Mouse (Mus musculus): ENCODE data around the gene Chmp6. TPM values are rescaled to one million over a fixed set of nuclear protein-coding genes. Genes with fewer than 3 reads are reported as not detected.

The Chmp6 gene
- total and polyA plus RNA-seq, 3 experiments, result 58.3 to 76.7 TPM; not detected in 1

- no peak for TF ChIP-seq EP300 (IDR thresholded peaks at IDR 0.05; ENCODE audit: low read depth in 1 of 2, low read length in 2 of 2)
Observed at GRCm38 (mm10) chr11:119941794-119942193, 28.6 kb downstream of the Chmp6 start (continued).

GRCm38 (mm10) chr11:119942201-119942726 is 29.0 kb downstream of the Chmp6 start:
- H3K4me3 ChIP-seq (ENCODE audit: control insufficient read depth in 1 of 2, insufficient read depth in 1 of 2, low read depth in 2 of 2, low read length in 2 of 2), result peak overlapping the region; percentile 78 to 80
- peak overlapping the region; percentile 78 for H3K9ac ChIP-seq (ENCODE audit: control insufficient read depth, low read depth, low read length, poor library complexity, severe bottlenecking)
- no peaks in the 10 kb centered on the region for H3K27me3 ChIP-seq (ENCODE audit: control insufficient read depth in 1 of 2, insufficient read depth in 2 of 2, low read length in 2 of 2)
- H3K79me2 ChIP-seq (ENCODE audit: control insufficient read depth, insufficient read depth, low read length, poor library complexity), result peaks cover 22% of the 10 kb centered on the region
- H3K36me3 ChIP-seq (ENCODE audit: control insufficient read depth in 1 of 2, insufficient read depth in 2 of 2, low read length in 2 of 2), result peaks cover 0 to 15% of the 10 kb centered on the region in 2 experiments; a peak in 2 of 4 replicates
- peak; percentile 89 for DNase-seq (ENCODE audit: low read depth, low spot score)
- H3K27ac ChIP-seq (ENCODE audit: control insufficient read depth, low read depth, low read length), result peak overlapping the region; percentile 59
- no peaks in the 10 kb centered on the region for H3K9me3 ChIP-seq (replicated peaks; ENCODE audit: insufficient read depth, low read length)
- H3K4me1 ChIP-seq (ENCODE audit: control insufficient read depth in 1 of 2, insufficient read depth in 2 of 2, low read length in 2 of 2), result peaks cover 6 to 23% of the 10 kb centered on the region in 2 experiments; a peak in 3 of 4 replicates
- TF ChIP-seq NELFE (IDR thresholded peaks at IDR 0.05; ENCODE audit: low read depth, low read length) (peak; percentile 18; the same call in 1 of the 2 replicates), ZNF384 (IDR thresholded peaks at IDR 0.05; ENCODE audit: low read depth, low read length) (no peak), RAD21 (IDR thresholded peaks at IDR 0.05; ENCODE audit: low read depth, low read length) (no peak), USF1 (IDR thresholded peaks at IDR 0.05; ENCODE audit: low read depth, low read length) (no peak), SMC3 (IDR thresholded peaks at IDR 0.05; ENCODE audit: low read depth, low read length) (no peak), ELF1 (IDR thresholded peaks at IDR 0.05; ENCODE audit: low read depth, low read length) (peak; percentile 41; the same call in 1 of the 2 replicates), ZKSCAN1 (IDR thresholded peaks at IDR 0.05; ENCODE audit: low read depth, low read length) (no peak), MAFK (IDR thresholded peaks at IDR 0.05; ENCODE audit: borderline replicate concordance, low read depth, low read length) (no peak), POLR2AphosphoS5 (IDR thresholded peaks at IDR 0.05; ENCODE audit: borderline replicate concordance, low read depth, low read length) (no peak), EP300 (IDR thresholded peaks at IDR 0.05; ENCODE audit: low read depth in 1 of 2, low read length in 2 of 2) (peak in 1 of 2 experiments; percentile 14; a peak in 2 of 4 replicates), UBTF (IDR thresholded peaks at IDR 0.05; ENCODE audit: borderline replicate concordance, insufficient read depth, low read depth, low read length) (0 out of 2 replicates have a peak, but pooled peaks have one; percentile 72), TBP (IDR thresholded peaks at IDR 0.05; ENCODE audit: low read depth, low read length) (no peak), TAL1 (IDR thresholded peaks at IDR 0.05; ENCODE audit: low read length) (no peak), BHLHE40 (IDR thresholded peaks at IDR 0.05; ENCODE audit: borderline replicate concordance, low read depth, low read length) (no peak), MXI1 (IDR thresholded peaks at IDR 0.05; ENCODE audit: low read depth, low read length) (peak; percentile 86; the same call in 1 of the 2 replicates), CTCF (IDR thresholded peaks at IDR 0.05 in 2 of 3, conservative IDR thresholded peaks at IDR 0.05 in 1 of 3; ENCODE audit: control insufficient read depth in 1 of 3, insufficient read depth in 1 of 3, low read depth in 2 of 3, low read length in 3 of 3, poor library complexity in 1 of 3, severe bottlenecking in 1 of 3) (no peak), MAZ (IDR thresholded peaks at IDR 0.05; ENCODE audit: low read depth, low read length) (no peak), CHD1 (IDR thresholded peaks at IDR 0.05; ENCODE audit: low read depth, low read length) (no peak), ETS1 (IDR thresholded peaks at IDR 0.05; ENCODE audit: low read depth, low read length) (no peak), JUND (IDR thresholded peaks at IDR 0.05; ENCODE audit: low read depth, low read length) (no peak), MYC (IDR thresholded peaks at IDR 0.05; ENCODE audit: low read depth, low read length) (0 out of 2 replicates have a peak, but pooled peaks have one; percentile 9), ZC3H11A (IDR thresholded peaks at IDR 0.05; ENCODE audit: low read depth, low read length) (no peak), MAX (IDR thresholded peaks at IDR 0.05; ENCODE audit: low read length) (peak; percentile 72), GABPA (IDR thresholded peaks at IDR 0.05; ENCODE audit: low read depth, low read length) (no peak), HCFC1 (IDR thresholded peaks at IDR 0.05; ENCODE audit: low read depth, low read length) (no peak; the same call in 1 of the 2 replicates), ZMIZ1 (IDR thresholded peaks at IDR 0.05; ENCODE audit: low read depth, low read length) (no peak), POLR2A (IDR thresholded peaks at IDR 0.05; ENCODE audit: control insufficient read depth in 1 of 2, insufficient read depth in 1 of 2, low read depth in 1 of 2, low read length in 2 of 2, poor library complexity in 1 of 2) (peak in 1 of 2 experiments; percentile 59; a peak in 2 of 4 replicates), TCF12 (IDR thresholded peaks at IDR 0.05; ENCODE audit: low read depth, low read length) (0 out of 2 replicates have a peak, but pooled peaks have one; percentile 9), USF2 (IDR thresholded peaks at IDR 0.05; ENCODE audit: borderline replicate concordance in 1 of 2, insufficient read depth in 1 of 2, low read depth in 1 of 2, low read length in 2 of 2) (no peak), E2F4 (IDR thresholded peaks at IDR 0.05; ENCODE audit: borderline replicate concordance, low read depth, low read length) (no peak), SIN3A (IDR thresholded peaks at IDR 0.05; ENCODE audit: low read length) (peak; percentile 73), MYB (IDR thresholded peaks at IDR 0.05; ENCODE audit: low read depth, low read length) (no peak), POLR2AphosphoS2 (IDR thresholded peaks at IDR 0.05; ENCODE audit: low read length) (no peak), KAT2A (conservative IDR thresholded peaks at IDR 0.05; ENCODE audit: low read depth, low read length) (no peak), CHD2 (IDR thresholded peaks at IDR 0.05; ENCODE audit: low read length) (no peak)
